Comparison of ENCODE assay signal across 13 mouse cellular contexts in genomic region chr6:58862446-58862993, GRCm38 (mm10). TPM values are rescaled to one million over a fixed set of nuclear protein-coding genes. Genes with fewer than 3 reads are reported as not detected.
DNase-seq lines count a peak whose midpoint lies in the region; ATAC-seq and TF ChIP-seq lines count a peak whose summit lies in the region.
"Had no signal": no experiment of that assay in that cellular context is flagged by ENCODE, and none has a peak within 500 bp of the region (broad histone marks: within the 10 kb centered on the region; RNA-seq: fewer than 3 reads in every experiment).

No protein-coding gene starts in this region.

- H3K27ac ChIP-seq in gastrocnemius, adult 2 months: peak overlapping the region; percentile 86
- 0 out of 2 replicates have a peak overlapping the region, but pooled peaks have one; percentile 53 for H3K27ac ChIP-seq in heart, embryonic 10.5 days
- no peak overlapping the region for H3K27ac ChIP-seq in hindbrain, postnatal 0 days
- H3K27ac ChIP-seq in kidney, embryonic 15.5 days: no peak overlapping the region
- H3K27ac ChIP-seq: liver, embryonic 13.5 days; midbrain, embryonic 12.5 days had no signal

- no peak overlapping the region for H3K9ac ChIP-seq in hindbrain, postnatal 0 days (replicated peaks; ENCODE audit: low read length)
- no peak overlapping the region for H3K9ac ChIP-seq in kidney, embryonic 15.5 days
- H3K9ac ChIP-seq: liver, embryonic 13.5 days; midbrain, embryonic 12.5 days had no signal

- peak overlapping the region; percentile 65 for H3K4me3 ChIP-seq in gastrocnemius, adult 2 months
- H3K4me3 ChIP-seq in heart, embryonic 10.5 days: no peak overlapping the region
- H3K4me3 ChIP-seq in hindbrain, postnatal 0 days (ENCODE audit: low read length): no peak overlapping the region
- H3K4me3 ChIP-seq in kidney, embryonic 15.5 days (replicated peaks): no peak overlapping the region
- H3K4me3 ChIP-seq: liver, embryonic 13.5 days; midbrain, embryonic 12.5 days had no signal

- no peaks in the 10 kb centered on the region for H3K9me3 ChIP-seq in heart, embryonic 10.5 days
- no peaks in the 10 kb centered on the region for H3K9me3 ChIP-seq in hindbrain, postnatal 0 days (ENCODE audit: low read length)
- H3K9me3 ChIP-seq in kidney, embryonic 15.5 days (replicated peaks): no peaks in the 10 kb centered on the region
- H3K9me3 ChIP-seq: liver, embryonic 13.5 days; midbrain, embryonic 12.5 days had no signal

- no peak overlapping the region for H3K4me2 ChIP-seq in hindbrain, postnatal 0 days (ENCODE audit: low read depth, low read length)
- H3K4me2 ChIP-seq in kidney, embryonic 15.5 days: no peak overlapping the region
- H3K4me2 ChIP-seq: liver, embryonic 13.5 days; midbrain, embryonic 12.5 days had no signal

- peaks cover 7% of the 10 kb centered on the region; the same call in 1 of the 2 replicates for H3K36me3 ChIP-seq in heart, embryonic 10.5 days
- H3K36me3 ChIP-seq in hindbrain, postnatal 0 days (ENCODE audit: insufficient read depth, low read length): peaks cover 11% of the 10 kb centered on the region; the same call in 1 of the 2 replicates
- H3K36me3 ChIP-seq in kidney, embryonic 15.5 days: peaks cover 3% of the 10 kb centered on the region; the same call in 1 of the 2 replicates
- H3K36me3 ChIP-seq: liver, embryonic 13.5 days; midbrain, embryonic 12.5 days had no signal

- intact Hi-C loops in gastrocnemius, adult 2 months (cut with DNase I): loop anchor here (5.0 kb wide), 1 partner anchor 65 kb away; no protein-coding TSS in a partner anchor
- intact Hi-C loops in gastrocnemius, postnatal 36 days (cut with DNase I): no loop called here

- no peak for ATAC-seq in hindbrain, postnatal 0 days
- no peak for ATAC-seq in kidney, embryonic 15.5 days (replicated peaks; ENCODE audit: low FRiP score)
- ATAC-seq: hindbrain, embryonic 16.5 days had no signal

- H3K4me1 ChIP-seq in heart, embryonic 10.5 days: peaks cover 3% of the 10 kb centered on the region; the same call in 1 of the 2 replicates
- H3K4me1 ChIP-seq in hindbrain, postnatal 0 days (ENCODE audit: insufficient read depth, low read length): no peaks in the 10 kb centered on the region
- H3K4me1 ChIP-seq in kidney, embryonic 15.5 days: no peaks in the 10 kb centered on the region
- H3K4me1 ChIP-seq: liver, embryonic 13.5 days had no signal

- TF ChIP-seq CTCF in gastrocnemius, adult 2 months (IDR thresholded peaks at IDR 0.05): no peak
- TF ChIP-seq CTCF in hindbrain, postnatal 0 days (IDR thresholded peaks at IDR 0.05; ENCODE audit: low read depth): no peak

- WGBS in heart, embryonic 10.5 days: 70% methylated on average over 9 of the region's 9 CpGs
- 71% methylated on average over 9 of the region's 9 CpGs for WGBS in hindbrain, postnatal 0 days
- WGBS in kidney, embryonic 15.5 days: 88% methylated on average over 9 of the region's 9 CpGs

- no peaks in the 10 kb centered on the region for H3K27me3 ChIP-seq in heart, embryonic 10.5 days (ENCODE audit: insufficient read depth, poor library complexity, severe bottlenecking)
- H3K27me3 ChIP-seq in hindbrain, postnatal 0 days (ENCODE audit: insufficient read depth, low read length): no peaks in the 10 kb centered on the region
- H3K27me3 ChIP-seq in kidney, embryonic 15.5 days: no peaks in the 10 kb centered on the region
- H3K27me3 ChIP-seq: liver, embryonic 13.5 days; midbrain, embryonic 12.5 days had no signal

- peak; percentile 74 for DNase-seq in gastrocnemius, adult 2 months
- DNase-seq in gastrocnemius, postnatal 36 days: no peak
- DNase-seq in brain, adult 2 months (ENCODE audit: low read depth, low spot score): peak; percentile 80
- peak; percentile 37 to 59 for DNase-seq in cerebellum, postnatal 14 days
- no peak for DNase-seq in heart, embryonic 10.5 days (ENCODE audit: low spot score)
- DNase-seq in hindbrain, postnatal 0 days (ENCODE audit: low spot score): no peak
- no peak for DNase-seq in layer of hippocampus, adult 8-10 months (ENCODE audit: low spot score in 2 of 2)
- DNase-seq: liver, embryonic 13.5 days; thymus, postnatal 4 days had no signal

RNA-seq across cellular contexts. Expression of gene Herc3, which starts 31.3 kb away (rescaled TPM):
- 10 to 100 TPM; 26.8 to 65.5 TPM for total RNA-seq in gastrocnemius, adult 2 months (2021)
- 10 to 100 TPM; 22.2 to 46.1 TPM for total RNA-seq in gastrocnemius, postnatal 36 days (2021)
- polyA plus RNA-seq in heart, embryonic 10.5 days (2016; fragmentation: Nextera tagmentation; extraction: Ambion mirVana): 9.1 and 17.3 TPM in 2 replicates
- 105 and 140 TPM in 2 replicates for total RNA-seq in hindbrain, postnatal 0 days (2014; rRNA removed)
- polyA plus RNA-seq in hindbrain, postnatal 0 days (2015; fragmentation: Nextera tagmentation; extraction: Ambion mirVana): 35.1 and 36.8 TPM in 2 replicates
- polyA plus RNA-seq in kidney, embryonic 15.5 days (2015; fragmentation: Nextera tagmentation; extraction: Ambion mirVana): 8.6 and 10.2 TPM in 2 replicates
- 100 to 1,000 TPM; 136 to 227 (median 220) TPM for total RNA-seq in layer of hippocampus, adult 8-10 months (2022)

RNA-seq across cellular contexts. Expression of gene Nap1l5, which starts 44.4 kb away (rescaled TPM):
- total RNA-seq in gastrocnemius, adult 2 months (2021): under 1 TPM; 0.15 to 0.20 TPM
- not detected for total RNA-seq in gastrocnemius, postnatal 36 days (2021)
- polyA plus RNA-seq in heart, embryonic 10.5 days (2016; fragmentation: Nextera tagmentation; extraction: Ambion mirVana): 1.5 and 1.8 TPM in 2 replicates
- 169 and 202 TPM in 2 replicates for total RNA-seq in hindbrain, postnatal 0 days (2014; rRNA removed)
- polyA plus RNA-seq in hindbrain, postnatal 0 days (2015; fragmentation: Nextera tagmentation; extraction: Ambion mirVana): 670 and 683 TPM in 2 replicates
- polyA plus RNA-seq in kidney, embryonic 15.5 days (2015; fragmentation: Nextera tagmentation; extraction: Ambion mirVana): 1.1 and 3.8 TPM in 2 replicates
- 100 to 1,000 TPM; 267 to 306 (median 287) TPM for total RNA-seq in layer of hippocampus, adult 8-10 months (2022)
- total RNA-seq: neutrophil, adult 5-6 weeks had no signal

Comparison
In these comparisons a context has a peak if more than half of its experiments do, and no peak if none do; other contexts are left out.
1. DNase-seq: peak in gastrocnemius, adult 2 months (single experiment), brain, adult 2 months (single experiment) and cerebellum, postnatal 14 days (2 of 2); none in gastrocnemius, postnatal 36 days (0 of 2), heart, embryonic 10.5 days (single experiment), hindbrain, postnatal 0 days (single experiment) and layer of hippocampus, adult 8-10 months (0 of 2).
2. H3K27ac ChIP-seq: peak in gastrocnemius, adult 2 months (single experiment) and heart, embryonic 10.5 days (single experiment); none in hindbrain, postnatal 0 days (single experiment) and kidney, embryonic 15.5 days (single experiment).
3. RNA of gene Nap1l5, which starts 44.4 kb away (total RNA-seq): 267 to 306 TPM in layer of hippocampus, adult 8-10 months and 169 to 202 TPM in hindbrain, postnatal 0 days; 0.15 to 0.20 TPM in gastrocnemius, adult 2 months and not detected in gastrocnemius, postnatal 36 days; every median in the first group is over 100 times any median in the second.